Mouse (Mus musculus): ENCODE measurements around the gene Izumo2.
"Not testable (repeated sequence)": the region's sequence is repeated elsewhere in the genome, so short reads cannot be mapped to it uniquely, and the experiment has no call there.

Izumo2 gene

GRCm38 (mm10) chr7:44701921-44702320, 6.6 kb upstream of the Izumo2 start:
- peak; percentile 68 to 69 for DNase-seq

- no peak for DNase-seq
Measured at GRCm38 (mm10) chr7:44702985-44703384, 5.6 kb upstream of the Izumo2 start.

GRCm38 (mm10) chr7:44704363-44704762, 4.2 kb upstream of the Izumo2 start:
- DNase-seq = peak; percentile 69 to 78

- no peak for DNase-seq
Measured at GRCm38 (mm10) chr7:44705086-44705485, 3.5 kb upstream of the Izumo2 start.

- DNase-seq = no peak
Measured at GRCm38 (mm10) chr7:44706322-44706721, 2.2 kb upstream of the Izumo2 start.

GRCm38 (mm10) chr7:44707169-44707675, 1.3 kb upstream of the Izumo2 start:
- no peak for DNase-seq

- DNase-seq = not testable (repeated sequence)
Measured at GRCm38 (mm10) chr7:44708093-44708492, 449 bp upstream of the Izumo2 start.

- no peak for DNase-seq
Measured at GRCm38 (mm10) chr7:44709881-44710280, 1.3 kb downstream of the Izumo2 start.

- no peak for DNase-seq
Measured at GRCm38 (mm10) chr7:44722058-44722457, 13.5 kb downstream of the Izumo2 start.

- peak; percentile 23 to 46 for DNase-seq
Measured at GRCm38 (mm10) chr7:44724316-44724715, 15.8 kb downstream of the Izumo2 start.

- DNase-seq = peak; percentile 10 to 22
Measured at GRCm38 (mm10) chr7:44726343-44726742, 17.8 kb downstream of the Izumo2 start.

- no peak for DNase-seq
Measured at GRCm38 (mm10) chr7:44727151-44727550, 18.6 kb downstream of the Izumo2 start.

GRCm38 (mm10) chr7:44728082-44728975, 19.8 kb downstream of the Izumo2 start:
- DNase-seq = no peak

GRCm38 (mm10) chr7:44733723-44734122, 25.2 kb downstream of the Izumo2 start:
- no peak for DNase-seq

GRCm38 (mm10) chr7:44741361-44741760, 32.8 kb downstream of the Izumo2 start:
- no peak for DNase-seq

- no peak for DNase-seq
Measured at GRCm38 (mm10) chr7:44744270-44744669, 35.7 kb downstream of the Izumo2 start.

GRCm38 (mm10) chr7:44745076-44745475, 36.5 kb downstream of the Izumo2 start:
- peak; percentile 81 to 84 for DNase-seq

GRCm38 (mm10) chr7:44747115-44747514, 38.6 kb downstream of the Izumo2 start:
- DNase-seq = no peak

- DNase-seq = peak; percentile 95
Measured at GRCm38 (mm10) chr7:44748101-44749044, 39.8 kb downstream of the Izumo2 start, which contains the start of gene Vrk3. Vrk3 (plus strand) TSS chr7:44748413.

GRCm38 (mm10) chr7:44750950-44751349, 42.4 kb downstream of the Izumo2 start, which contains the start of gene Zfp473:
Zfp473 (minus strand) TSS chr7:44751050.
- not testable (repeated sequence) for DNase-seq

GRCm38 (mm10) chr7:44757164-44757563, 48.6 kb downstream of the Izumo2 start:
- DNase-seq = no peak

GRCm38 (mm10) chr7:44760366-44760765, 51.8 kb downstream of the Izumo2 start:
- DNase-seq = no peak

GRCm38 (mm10) chr7:44768129-44768528, 59.6 kb downstream of the Izumo2 start:
- no peak for DNase-seq
